Mouse (Mus musculus): ENCODE results near the gene Eif6. TPM values are rescaled to one million over a fixed set of nuclear protein-coding genes. Genes with fewer than 3 reads are reported as not detected.
A peak's percentile ranks its signal among the peaks of the same experiment; 100 is the strongest.

The Eif6 gene
- polyA plus RNA-seq, 1 experiment from 2014 or later, result 164 TPM

DNA sequence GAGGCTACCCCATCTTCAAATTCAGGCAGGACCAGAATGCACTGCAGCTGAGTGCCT lies 7.5 kb downstream of the Eif6 start, which contains the start of gene BC029722:
Gene BC029722, minus strand, starts transcription at position 35 of the 57 bp plus-strand sequence.
- Histone ChIP-seq H3K27ac (ENCODE audit: low read depth, low read length) (peak within 1 kb of the TSS; percentile 63), H3K4me1 (replicated peaks; ENCODE audit: control insufficient read depth, insufficient read depth, low read length) (no peaks in the 10 kb centered on the region), H3K4me2 (ENCODE audit: low read depth, low read length, severe bottlenecking) (peak within 1 kb of the TSS; percentile 59), H3K4me3 (ENCODE audit: low read depth, low read length) (peak within 1 kb of the TSS; percentile 40), H3K36me3 (ENCODE audit: control insufficient read depth, insufficient read depth, low read length) (peaks cover 4% of the 10 kb centered on the region; the same call in 1 of the 2 replicates), H3K9me3 (ENCODE audit: control insufficient read depth, low read length) (no peaks in the 10 kb centered on the region), H3K9ac (ENCODE audit: low read length) (peak within 1 kb of the TSS; percentile 59), H3K27me3 (ENCODE audit: control insufficient read depth, insufficient read depth, low read length) (no peaks in the 10 kb centered on the region)
- DNase-seq (ENCODE audit: low spot score) (no peak), ATAC-seq (replicated peaks; ENCODE audit: low FRiP score) (no peak)

GRCm38 (mm10) chr2:155818596-155819391 lies 7.9 kb downstream of the Eif6 start:
- no peaks in the 10 kb centered on the region for H3K27me3 ChIP-seq (ENCODE audit: control insufficient read depth, insufficient read depth, low read length)
- peak overlapping the region; percentile 40 for H3K4me3 ChIP-seq (ENCODE audit: low read depth, low read length)
- ATAC-seq (replicated peaks; ENCODE audit: low FRiP score), result peak; percentile 95
- no peaks in the 10 kb centered on the region for H3K4me1 ChIP-seq (replicated peaks; ENCODE audit: control insufficient read depth, insufficient read depth, low read length)
- H3K36me3 ChIP-seq (ENCODE audit: control insufficient read depth, insufficient read depth, low read length), result peaks cover 4% of the 10 kb centered on the region; the same call in 1 of the 2 replicates
- H3K9me3 ChIP-seq (ENCODE audit: control insufficient read depth, low read length), result no peaks in the 10 kb centered on the region
- H3K4me2 ChIP-seq (ENCODE audit: low read depth, low read length, severe bottlenecking), result peak overlapping the region; percentile 59
- peak; percentile 91 for DNase-seq (ENCODE audit: low spot score)
- H3K27ac ChIP-seq (ENCODE audit: low read depth, low read length), result peak overlapping the region; percentile 63; the same call in 1 of the 2 replicates
- H3K9ac ChIP-seq (ENCODE audit: low read length), result peak overlapping the region; percentile 59
- 4% methylated on average over 37 of the region's 37 CpGs for WGBS

DNA sequence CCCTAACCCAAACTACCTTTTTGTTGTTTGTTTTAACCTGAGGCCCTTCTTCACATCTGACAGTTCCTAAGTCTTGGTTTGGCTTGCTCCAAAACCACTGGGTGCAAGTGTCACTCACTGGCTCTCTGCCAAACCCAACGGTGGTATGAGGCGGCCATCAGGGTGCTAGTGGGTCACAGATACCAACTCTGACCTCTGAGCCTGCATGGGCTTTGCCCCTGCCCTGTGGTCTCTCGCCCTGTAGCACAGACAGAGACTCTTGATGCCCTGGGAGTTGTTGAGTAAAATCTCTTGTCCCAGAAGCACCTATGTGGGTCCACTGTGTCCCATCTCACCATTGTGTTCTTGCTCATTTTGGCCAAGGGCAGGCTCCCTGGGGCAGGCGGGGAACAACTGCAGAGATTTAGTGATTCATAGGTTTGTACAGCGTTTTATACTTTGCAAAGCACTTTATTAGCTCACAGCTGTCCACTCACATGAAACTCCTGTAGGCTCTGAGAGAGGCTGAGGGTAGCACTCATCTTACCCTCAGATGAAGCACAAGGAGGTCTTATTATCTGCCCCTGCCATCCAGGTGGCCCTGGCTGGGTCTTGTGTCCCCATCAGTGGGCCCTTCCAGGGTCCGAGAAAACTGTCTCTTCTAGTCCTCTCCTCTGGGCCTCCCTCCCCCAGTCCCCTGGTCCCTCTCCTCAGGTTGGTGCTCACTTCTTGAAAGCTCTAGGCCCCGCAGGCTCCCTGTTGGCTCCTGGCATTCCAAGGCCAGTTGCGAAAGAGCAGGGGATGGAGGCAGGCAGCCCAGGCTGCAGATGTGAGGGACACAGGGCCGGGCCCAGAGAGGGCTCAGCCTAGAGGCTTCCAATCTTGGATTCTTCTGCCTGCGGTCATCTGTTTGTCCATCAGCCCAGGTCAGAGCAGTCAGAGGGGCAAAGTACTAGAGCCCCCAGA lies 9.2 kb downstream of the Eif6 start:
- no peaks in the 10 kb centered on the region for H3K27me3 ChIP-seq (ENCODE audit: control insufficient read depth, insufficient read depth, low read length)
- H3K9ac ChIP-seq (ENCODE audit: low read length), result no peak overlapping the region
- H3K36me3 ChIP-seq (ENCODE audit: control insufficient read depth, insufficient read depth, low read length), result peaks cover 4% of the 10 kb centered on the region; the same call in 1 of the 2 replicates
- H3K4me1 ChIP-seq (replicated peaks; ENCODE audit: control insufficient read depth, insufficient read depth, low read length), result no peaks in the 10 kb centered on the region
- DNase-seq (ENCODE audit: low spot score), result no peak
- H3K4me3 ChIP-seq (ENCODE audit: low read depth, low read length), result no peak overlapping the region
- H3K27ac ChIP-seq (ENCODE audit: low read depth, low read length), result no peak overlapping the region
- no peaks in the 10 kb centered on the region for H3K9me3 ChIP-seq (ENCODE audit: control insufficient read depth, low read length)
- whole genome bisulfite sequencing, result 83% methylated on average over 10 of the region's 10 CpGs
- no peak overlapping the region for H3K4me2 ChIP-seq (ENCODE audit: low read depth, low read length, severe bottlenecking)
- ATAC-seq (replicated peaks; ENCODE audit: low FRiP score), result no peak

DNA sequence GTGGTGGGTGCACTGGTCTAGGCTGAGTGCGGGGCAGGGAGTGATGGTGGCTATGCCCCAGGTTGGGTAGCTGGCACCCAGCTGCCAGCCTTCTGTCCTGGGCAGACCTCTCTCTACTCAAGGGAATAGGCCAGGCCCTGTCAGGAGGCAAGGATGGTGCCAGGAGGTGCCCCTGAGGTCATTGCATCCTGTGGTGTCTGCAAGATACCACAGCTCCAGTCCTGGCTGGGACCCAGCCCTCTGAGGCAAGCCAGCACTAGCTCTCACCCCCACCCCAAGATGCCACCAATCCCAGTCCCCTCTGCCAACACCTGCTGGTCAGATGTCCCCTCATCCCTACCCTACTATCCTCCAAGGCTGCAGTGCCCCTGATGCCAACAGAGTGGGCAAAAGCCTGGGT lies 10.5 kb downstream of the Eif6 start:
- no peaks in the 10 kb centered on the region for H3K9me3 ChIP-seq (ENCODE audit: control insufficient read depth, low read length)
- 100% methylated on average over 1 of the region's 1 CpGs for WGBS
- no peak overlapping the region for H3K4me3 ChIP-seq (ENCODE audit: low read depth, low read length)
- peaks cover under 1% of the 10 kb centered on the region; the same call in 1 of the 2 replicates for H3K36me3 ChIP-seq (ENCODE audit: control insufficient read depth, insufficient read depth, low read length)
- DNase-seq (ENCODE audit: low spot score) (no peak), ATAC-seq (replicated peaks; ENCODE audit: low FRiP score) (no peak)
- no peaks in the 10 kb centered on the region for H3K4me1 ChIP-seq (replicated peaks; ENCODE audit: control insufficient read depth, insufficient read depth, low read length)
- no peak overlapping the region for H3K9ac ChIP-seq (ENCODE audit: low read length)
- no peak overlapping the region for H3K27ac ChIP-seq (ENCODE audit: low read depth, low read length)
- H3K4me2 ChIP-seq (ENCODE audit: low read depth, low read length, severe bottlenecking), result no peak overlapping the region
- H3K27me3 ChIP-seq (ENCODE audit: control insufficient read depth, insufficient read depth, low read length), result no peaks in the 10 kb centered on the region

GRCm38 (mm10) chr2:155814829-155815228 lies 11.9 kb downstream of the Eif6 start:
- WGBS, result 30% methylated on average over 5 of the region's 5 CpGs
- Histone ChIP-seq H3K27ac (ENCODE audit: low read depth, low read length) (no peak overlapping the region), H3K27me3 (ENCODE audit: control insufficient read depth, insufficient read depth, low read length) (no peaks in the 10 kb centered on the region), H3K9ac (ENCODE audit: low read length) (no peak overlapping the region), H3K36me3 (ENCODE audit: control insufficient read depth, insufficient read depth, low read length) (no peaks in the 10 kb centered on the region), H3K4me3 (ENCODE audit: low read depth, low read length) (no peak overlapping the region), H3K9me3 (ENCODE audit: control insufficient read depth, low read length) (no peaks in the 10 kb centered on the region), H3K4me1 (replicated peaks; ENCODE audit: control insufficient read depth, insufficient read depth, low read length) (no peaks in the 10 kb centered on the region), H3K4me2 (ENCODE audit: low read depth, low read length, severe bottlenecking) (no peak overlapping the region)
- DNase-seq (ENCODE audit: low spot score) (no peak), ATAC-seq (replicated peaks; ENCODE audit: low FRiP score) (no peak)

DNA sequence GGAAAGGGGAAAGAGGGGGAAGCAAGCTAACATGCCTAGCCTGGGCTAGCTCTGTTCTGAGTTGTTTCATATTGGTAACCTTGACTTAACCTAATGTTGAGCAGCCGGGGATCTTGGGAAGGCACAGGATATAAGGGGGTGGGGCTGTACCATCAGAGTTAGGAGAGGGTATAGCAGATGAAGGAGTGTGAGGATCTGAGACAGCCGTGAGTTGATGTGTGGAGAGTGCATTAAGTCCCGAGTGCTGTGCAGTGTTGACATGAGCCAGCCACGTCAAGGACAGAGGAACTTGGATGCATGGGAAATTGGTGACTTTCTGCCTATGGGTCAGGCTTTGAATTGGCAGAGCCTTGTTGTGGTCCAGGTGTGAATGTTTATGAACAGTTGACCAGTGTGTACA lies 14.1 kb downstream of the Eif6 start:
- H3K36me3 ChIP-seq (ENCODE audit: control insufficient read depth, insufficient read depth, low read length), result no peaks in the 10 kb centered on the region
- no peaks in the 10 kb centered on the region for H3K9me3 ChIP-seq (ENCODE audit: control insufficient read depth, low read length)
- 81% methylated on average over 4 of the region's 4 CpGs for WGBS
- DNase-seq (ENCODE audit: low spot score), result no peak
- no peaks in the 10 kb centered on the region for H3K4me1 ChIP-seq (replicated peaks; ENCODE audit: control insufficient read depth, insufficient read depth, low read length)
- H3K9ac ChIP-seq (ENCODE audit: low read length), result no peak overlapping the region
- no peak overlapping the region for H3K4me2 ChIP-seq (ENCODE audit: low read depth, low read length, severe bottlenecking)
- no peak for ATAC-seq (replicated peaks; ENCODE audit: low FRiP score)
- no peak overlapping the region for H3K27ac ChIP-seq (ENCODE audit: low read depth, low read length)
- no peak overlapping the region for H3K4me3 ChIP-seq (ENCODE audit: low read depth, low read length)
- H3K27me3 ChIP-seq (ENCODE audit: control insufficient read depth, insufficient read depth, low read length), result no peaks in the 10 kb centered on the region

DNA sequence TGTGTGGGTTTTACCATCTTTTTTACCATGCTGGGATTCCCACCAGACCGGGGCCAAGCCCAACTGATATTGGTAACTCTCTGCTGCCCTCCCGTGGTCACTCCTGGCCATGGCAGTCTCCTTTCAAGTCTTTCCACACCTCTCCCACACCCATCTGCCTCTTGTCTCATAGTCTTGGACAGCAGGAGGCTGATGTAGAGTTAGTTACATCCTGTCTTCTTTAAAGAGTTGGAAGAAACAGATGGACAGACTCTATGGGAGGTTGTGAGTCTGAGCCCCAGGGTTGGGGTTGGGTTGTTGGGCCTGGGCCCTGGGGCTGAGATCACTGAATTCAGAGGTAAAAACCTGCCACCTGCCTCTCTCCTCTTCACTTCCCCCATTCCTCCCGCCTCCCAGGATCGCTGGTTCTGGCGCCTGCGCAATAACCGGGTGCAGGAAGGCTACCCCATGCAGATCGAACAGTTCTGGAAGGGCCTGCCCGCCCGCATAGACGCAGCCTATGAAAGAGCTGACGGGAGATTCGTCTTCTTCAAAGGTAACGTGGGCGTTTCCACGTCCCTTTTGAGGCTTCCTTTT lies 14.8 kb downstream of the Eif6 start:
- Histone ChIP-seq H3K27me3 (ENCODE audit: control insufficient read depth, insufficient read depth, low read length) (no peaks in the 10 kb centered on the region), H3K4me2 (ENCODE audit: low read depth, low read length, severe bottlenecking) (no peak overlapping the region), H3K9me3 (ENCODE audit: control insufficient read depth, low read length) (no peaks in the 10 kb centered on the region), H3K36me3 (ENCODE audit: control insufficient read depth, insufficient read depth, low read length) (no peaks in the 10 kb centered on the region), H3K4me1 (replicated peaks; ENCODE audit: control insufficient read depth, insufficient read depth, low read length) (no peaks in the 10 kb centered on the region), H3K9ac (ENCODE audit: low read length) (no peak overlapping the region), H3K4me3 (ENCODE audit: low read depth, low read length) (no peak overlapping the region), H3K27ac (ENCODE audit: low read depth, low read length) (no peak overlapping the region)
- ATAC-seq (replicated peaks; ENCODE audit: low FRiP score) (no peak), DNase-seq (ENCODE audit: low spot score) (peak; percentile 90)
- 39% methylated on average over 16 of the region's 16 CpGs for WGBS

GRCm38 (mm10) chr2:155809620-155810019 lies 17.1 kb downstream of the Eif6 start:
- ATAC-seq (replicated peaks; ENCODE audit: low FRiP score) (no peak), DNase-seq (ENCODE audit: low spot score) (no peak)
- Histone ChIP-seq H3K9ac (ENCODE audit: low read length) (no peak overlapping the region), H3K4me1 (replicated peaks; ENCODE audit: control insufficient read depth, insufficient read depth, low read length) (no peaks in the 10 kb centered on the region), H3K27ac (ENCODE audit: low read depth, low read length) (no peak overlapping the region), H3K27me3 (ENCODE audit: control insufficient read depth, insufficient read depth, low read length) (no peaks in the 10 kb centered on the region), H3K36me3 (ENCODE audit: control insufficient read depth, insufficient read depth, low read length) (no peaks in the 10 kb centered on the region), H3K4me2 (ENCODE audit: low read depth, low read length, severe bottlenecking) (no peak overlapping the region), H3K9me3 (ENCODE audit: control insufficient read depth, low read length) (no peaks in the 10 kb centered on the region), H3K4me3 (ENCODE audit: low read depth, low read length) (no peak overlapping the region)
- 86% methylated on average over 4 of the region's 4 CpGs for WGBS

Measured in forebrain, embryonic 11.5 days (tissue).